Mouse (Mus musculus): ENCODE data around the gene Psg16. TPM values are rescaled to one million over a fixed set of nuclear protein-coding genes. Genes with fewer than 3 reads are reported as not detected.
"Not testable (repeated sequence)": the region's sequence is repeated elsewhere in the genome, so short reads cannot be mapped to it uniquely, and the experiment has no call there.

Psg16 gene
- polyA plus RNA-seq, 1 experiment = not detected

- Histone ChIP-seq H3K27me3 (ENCODE audit: control insufficient read depth, insufficient read depth, insufficient read length) (peaks cover 19% of the 10 kb centered on the region), H3K4me3 (ENCODE audit: insufficient read depth, poor library complexity, severe bottlenecking) (no peak within 1 kb of the TSS), H3K79me2 (ENCODE audit: control insufficient read depth, insufficient read depth) (no peaks in the 10 kb centered on the region), H3K36me3 (ENCODE audit: control insufficient read depth, insufficient read depth) (no peaks in the 10 kb centered on the region), H3K79me3 (ENCODE audit: low read depth) (no peaks in the 10 kb centered on the region), H3ac (ENCODE audit: control insufficient read depth, insufficient read length, low read depth) (no peak within 1 kb of the TSS)
- no peak for TF ChIP-seq CEBPB (IDR thresholded peaks at IDR 0.05; ENCODE audit: low read depth)
- TF ChIP-seq MYOG (IDR thresholded peaks at IDR 0.05; ENCODE audit: control insufficient read depth, extremely low read depth, insufficient read length) = no peak
- no peak for TF ChIP-seq USF1 (IDR thresholded peaks at IDR 0.05; ENCODE audit: low read depth)
Observed at GRCm38 (mm10) chr7:17062389-17062788, 11.5 kb upstream of the Psg16 start, which contains the start of gene Hif3a. TSS of gene Hif3a (minus strand) at chr7:17062427.

- no peak overlapping the region for H3ac ChIP-seq (ENCODE audit: control insufficient read depth, insufficient read length, low read depth)
- H3K27me3 ChIP-seq (ENCODE audit: control insufficient read depth, insufficient read depth, insufficient read length) = peaks cover 19% of the 10 kb centered on the region
- H3K4me3 ChIP-seq (ENCODE audit: insufficient read depth, poor library complexity, severe bottlenecking) = no peak overlapping the region
- H3K79me3 ChIP-seq (ENCODE audit: low read depth) = no peaks in the 10 kb centered on the region
- no peaks in the 10 kb centered on the region for H3K79me2 ChIP-seq (ENCODE audit: control insufficient read depth, insufficient read depth)
- TF ChIP-seq MAX (IDR thresholded peaks at IDR 0.05) = no peak
- TF ChIP-seq CTCF (IDR thresholded peaks at IDR 0.05; ENCODE audit: control insufficient read depth, insufficient read depth, insufficient read length) = no peak
- TF ChIP-seq CEBPB (IDR thresholded peaks at IDR 0.05; ENCODE audit: low read depth) = no peak
- TF ChIP-seq USF1 (IDR thresholded peaks at IDR 0.05; ENCODE audit: low read depth) = no peak
- no peak for TF ChIP-seq MYOD1 (IDR thresholded peaks at IDR 0.05; ENCODE audit: control insufficient read depth, insufficient read length, low read depth)
- H3K36me3 ChIP-seq (ENCODE audit: control insufficient read depth, insufficient read depth) = no peaks in the 10 kb centered on the region
Observed at GRCm38 (mm10) chr7:17062845-17063244, 11.0 kb upstream of the Psg16 start.

GRCm38 (mm10) chr7:17065620-17066019 lies 8.2 kb upstream of the Psg16 start:
- no peaks in the 10 kb centered on the region for H3K79me2 ChIP-seq (ENCODE audit: control insufficient read depth, insufficient read depth)
- no peak overlapping the region for H3K4me3 ChIP-seq (ENCODE audit: insufficient read depth, poor library complexity, severe bottlenecking)
- TF ChIP-seq CTCF (IDR thresholded peaks at IDR 0.05; ENCODE audit: control insufficient read depth, insufficient read depth, insufficient read length) = no peak
- TF ChIP-seq USF1 (IDR thresholded peaks at IDR 0.05; ENCODE audit: low read depth) = no peak
- TF ChIP-seq MYOD1 (IDR thresholded peaks at IDR 0.05; ENCODE audit: control insufficient read depth, insufficient read length, low read depth) = no peak
- no peak for TF ChIP-seq MAX (IDR thresholded peaks at IDR 0.05)
- TF ChIP-seq CEBPB (IDR thresholded peaks at IDR 0.05; ENCODE audit: low read depth) = no peak
- no peak for TF ChIP-seq FOSL1 (IDR thresholded peaks at IDR 0.05; ENCODE audit: insufficient read depth, low read length, poor library complexity, severe bottlenecking)
- no peak for TF ChIP-seq MYOG (IDR thresholded peaks at IDR 0.05; ENCODE audit: control insufficient read depth, extremely low read depth, insufficient read length)
- H3K36me3 ChIP-seq (ENCODE audit: control insufficient read depth, insufficient read depth) = no peaks in the 10 kb centered on the region
- no peaks in the 10 kb centered on the region for H3K79me3 ChIP-seq (ENCODE audit: low read depth)
- no peak overlapping the region for H3ac ChIP-seq (ENCODE audit: control insufficient read depth, insufficient read length, low read depth)
- H3K27me3 ChIP-seq (ENCODE audit: control insufficient read depth, insufficient read depth, insufficient read length) = peaks cover 17% of the 10 kb centered on the region

- H3ac ChIP-seq (ENCODE audit: control insufficient read depth, insufficient read length, low read depth) = no peak overlapping the region
- H3K79me2 ChIP-seq (ENCODE audit: control insufficient read depth, insufficient read depth) = no peaks in the 10 kb centered on the region
- H3K27me3 ChIP-seq (ENCODE audit: control insufficient read depth, insufficient read depth, insufficient read length) = peaks cover 15% of the 10 kb centered on the region
- H3K79me3 ChIP-seq (ENCODE audit: low read depth) = no peaks in the 10 kb centered on the region
- no peaks in the 10 kb centered on the region for H3K36me3 ChIP-seq (ENCODE audit: control insufficient read depth, insufficient read depth)
- TF ChIP-seq CTCF (IDR thresholded peaks at IDR 0.05; ENCODE audit: control insufficient read depth, insufficient read depth, insufficient read length) (peak; percentile 50), MAX (IDR thresholded peaks at IDR 0.05) (no peak), CEBPB (IDR thresholded peaks at IDR 0.05; ENCODE audit: low read depth) (no peak)
- no peak overlapping the region for H3K4me3 ChIP-seq (ENCODE audit: insufficient read depth, poor library complexity, severe bottlenecking)
Observed at GRCm38 (mm10) chr7:17066412-17066811, 7.4 kb upstream of the Psg16 start.

- TF ChIP-seq CEBPB (IDR thresholded peaks at IDR 0.05; ENCODE audit: low read depth) (no peak), MYOG (IDR thresholded peaks at IDR 0.05; ENCODE audit: control insufficient read depth, extremely low read depth, insufficient read length) (no peak)
- H3K4me3 ChIP-seq (ENCODE audit: insufficient read depth, poor library complexity, severe bottlenecking) = no peak overlapping the region
- H3ac ChIP-seq (ENCODE audit: control insufficient read depth, insufficient read length, low read depth) = no peak overlapping the region
- no peaks in the 10 kb centered on the region for H3K79me3 ChIP-seq (ENCODE audit: low read depth)
- peaks cover 14% of the 10 kb centered on the region for H3K27me3 ChIP-seq (ENCODE audit: control insufficient read depth, insufficient read depth, insufficient read length)
- no peaks in the 10 kb centered on the region for H3K36me3 ChIP-seq (ENCODE audit: control insufficient read depth, insufficient read depth)
- no peaks in the 10 kb centered on the region for H3K79me2 ChIP-seq (ENCODE audit: control insufficient read depth, insufficient read depth)
Observed at GRCm38 (mm10) chr7:17067000-17067399, 6.8 kb upstream of the Psg16 start.

- H3K79me2 ChIP-seq (ENCODE audit: control insufficient read depth, insufficient read depth); H3K27me3 ChIP-seq (ENCODE audit: control insufficient read depth, insufficient read depth, insufficient read length); H3K4me3 ChIP-seq (ENCODE audit: insufficient read depth, poor library complexity, severe bottlenecking); H3K79me3 ChIP-seq (ENCODE audit: low read depth); H3ac ChIP-seq (ENCODE audit: control insufficient read depth, insufficient read length, low read depth); H3K36me3 ChIP-seq (ENCODE audit: control insufficient read depth, insufficient read depth): not testable (repeated sequence)
Observed at GRCm38 (mm10) chr7:17067651-17068050, 6.2 kb upstream of the Psg16 start.

GRCm38 (mm10) chr7:17073513-17073903 lies 332 bp upstream of the Psg16 start:
- Histone ChIP-seq H3K27me3 (ENCODE audit: control insufficient read depth, insufficient read depth, insufficient read length) (no peaks in the 10 kb centered on the region), H3K79me3 (ENCODE audit: low read depth) (no peaks in the 10 kb centered on the region), H3K79me2 (ENCODE audit: control insufficient read depth, insufficient read depth) (no peaks in the 10 kb centered on the region), H3K36me3 (ENCODE audit: control insufficient read depth, insufficient read depth) (no peaks in the 10 kb centered on the region), H3K4me3 (ENCODE audit: insufficient read depth, poor library complexity, severe bottlenecking) (no peak overlapping the region), H3ac (ENCODE audit: control insufficient read depth, insufficient read length, low read depth) (no peak overlapping the region)
- no peak for TF ChIP-seq FOSL1 (IDR thresholded peaks at IDR 0.05; ENCODE audit: insufficient read depth, low read length, poor library complexity, severe bottlenecking)
- TF ChIP-seq MAX (IDR thresholded peaks at IDR 0.05) = no peak
- no peak for TF ChIP-seq MYOG (IDR thresholded peaks at IDR 0.05; ENCODE audit: control insufficient read depth, extremely low read depth, insufficient read length)
- no peak for TF ChIP-seq MYOD1 (IDR thresholded peaks at IDR 0.05; ENCODE audit: control insufficient read depth, insufficient read length, low read depth)
- no peak for TF ChIP-seq CTCF (IDR thresholded peaks at IDR 0.05; ENCODE audit: control insufficient read depth, insufficient read depth, insufficient read length)
- no peak for TF ChIP-seq CEBPB (IDR thresholded peaks at IDR 0.05; ENCODE audit: low read depth)
- TF ChIP-seq USF1 (IDR thresholded peaks at IDR 0.05; ENCODE audit: low read depth) = no peak
